Mouse (Mus musculus): ENCODE data around the gene Nt5c3b. TPM values are rescaled to one million over a fixed set of nuclear protein-coding genes. Genes with fewer than 3 reads are reported as not detected.

Gene Nt5c3b
- polyA plus RNA-seq, 2 experiments from 2014 or later, result 118 to 125 TPM

DNA sequence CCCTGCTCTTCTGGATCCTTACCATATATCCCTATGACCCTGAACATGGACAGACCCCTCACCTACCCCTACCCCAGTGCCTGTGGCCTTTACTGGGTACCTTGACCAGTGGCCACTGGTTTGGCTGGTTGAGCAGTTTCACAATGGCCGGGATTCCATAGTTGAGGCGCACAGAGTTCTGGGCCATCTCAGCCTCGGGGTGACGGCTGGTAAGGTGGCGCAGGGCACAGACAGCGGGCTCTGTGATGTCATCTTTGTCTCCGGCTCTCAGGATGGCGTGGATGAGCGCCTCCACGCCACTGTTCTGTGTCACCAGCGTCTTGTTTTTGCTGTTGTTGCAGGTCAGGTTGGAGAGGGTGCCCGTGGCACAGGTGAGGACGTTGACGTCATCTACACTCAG, 63.6 kb downstream of the Nt5c3b start:
- ATAC-seq, result no peak

DNA sequence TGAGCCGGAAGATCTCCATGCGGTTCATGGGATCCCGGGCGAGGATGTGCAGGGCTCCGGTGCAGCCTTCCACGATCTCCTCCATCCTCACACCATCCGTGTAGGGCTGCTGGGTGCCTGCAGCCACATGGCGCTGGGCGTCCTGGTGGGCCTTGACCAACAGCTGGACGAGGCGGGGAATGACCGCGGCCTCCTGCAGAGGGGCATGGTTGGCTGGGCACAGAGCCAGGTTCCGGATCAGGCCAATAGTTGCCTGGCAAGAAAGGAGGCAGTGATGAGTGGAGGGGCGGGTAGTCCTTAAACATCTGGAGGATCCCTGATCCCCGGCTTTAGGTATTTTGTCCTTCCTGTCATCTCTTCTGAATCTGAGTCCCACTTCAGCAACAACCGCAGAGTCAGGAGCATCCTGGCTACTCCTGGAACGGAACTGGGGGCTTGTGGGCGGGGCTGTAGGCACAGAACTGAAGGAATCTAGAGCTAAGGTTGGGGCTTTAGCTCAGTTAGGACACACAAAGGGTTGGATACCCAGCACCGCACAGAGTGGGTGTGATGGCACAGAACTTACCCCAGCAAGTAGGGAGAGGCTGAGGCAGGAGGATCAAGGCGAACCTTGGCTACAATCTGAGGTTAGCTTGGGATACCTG, 64.7 kb downstream of the Nt5c3b start:
- no peak for ATAC-seq

DNA sequence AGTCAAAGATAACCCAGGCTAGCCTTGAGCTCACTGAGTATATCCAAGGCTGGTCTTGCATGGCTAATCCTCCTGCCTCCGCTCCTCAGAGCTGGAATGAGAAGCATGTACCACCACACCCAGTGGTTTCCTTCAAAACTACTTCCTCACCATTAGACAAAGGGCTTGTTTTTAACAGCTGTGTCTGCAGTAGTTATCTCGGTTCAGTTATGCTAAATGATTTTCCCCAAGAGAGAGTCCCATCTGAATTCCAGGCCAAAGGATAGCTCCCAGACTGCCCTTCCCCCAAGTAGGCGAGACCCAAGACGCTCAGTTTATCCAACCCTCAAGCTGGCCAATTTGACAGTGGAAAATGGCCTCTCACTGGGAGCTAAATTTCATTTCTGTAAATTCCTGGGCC, 65.6 kb downstream of the Nt5c3b start:
- no peak for ATAC-seq

DNA sequence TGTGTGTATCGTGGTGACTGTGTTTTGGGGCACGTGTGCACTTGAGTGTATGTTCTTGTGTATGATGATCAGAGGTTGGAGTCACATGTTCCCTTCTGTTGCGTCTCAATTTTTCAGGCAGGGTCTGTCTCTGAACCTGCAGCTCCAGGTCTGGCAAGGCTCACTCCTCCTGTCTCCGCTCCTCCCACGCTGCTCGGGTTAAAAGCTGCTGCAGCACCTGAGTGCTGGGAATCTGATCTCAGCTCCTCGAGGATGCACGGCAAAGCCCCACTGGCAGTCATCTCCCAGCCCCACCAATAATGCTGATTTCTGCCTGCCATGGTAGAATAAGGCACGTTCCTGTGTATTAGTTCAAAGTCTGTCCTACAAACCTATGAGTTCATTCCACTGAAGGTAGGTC, 66.5 kb downstream of the Nt5c3b start:
- no peak for ATAC-seq

Other genes with a start within 250 kb of the Nt5c3b start
- not detected for gene Krt9, start 248.6 kb downstream of the Nt5c3b start, polyA plus RNA-seq (2017; shearing (Covaris generic))
- not detected for gene Krt14, start 234.3 kb downstream of the Nt5c3b start, polyA plus RNA-seq (2017; shearing (Covaris generic))
- not detected for gene Krt16, start 192.9 kb downstream of the Nt5c3b start, polyA plus RNA-seq (2017; shearing (Covaris generic))
- 1 to 10 TPM in 1 of 2 experiments, under 1 TPM in 1; 0.99 to 1.1 TPM for gene Krt17, start 180.8 kb downstream of the Nt5c3b start, polyA plus RNA-seq (2017; shearing (Covaris generic))
- not detected for gene Krt42, start 171.9 kb downstream of the Nt5c3b start, polyA plus RNA-seq (2017; shearing (Covaris generic))
- 1,000 to 10,000 TPM; 1,765 to 2,357 TPM for gene Eif1, start 121.9 kb downstream of the Nt5c3b start, polyA plus RNA-seq (2017; shearing (Covaris generic))
- gene Gast, start 107.4 kb downstream of the Nt5c3b start, polyA plus RNA-seq (2017; shearing (Covaris generic)), result not detected
- under 1 TPM in 1 of 2 experiments, not detected in 1; 0.87 TPM for gene Hap1, start 85.7 kb downstream of the Nt5c3b start, polyA plus RNA-seq (2017; shearing (Covaris generic))
- 1 to 10 TPM in 1 of 2 experiments, under 1 TPM in 1; 0.19 to 1.5 TPM for gene Jup, start 44.0 kb downstream of the Nt5c3b start, polyA plus RNA-seq (2017; shearing (Covaris generic))
- not detected for gene P3h4, start 27.0 kb downstream of the Nt5c3b start, polyA plus RNA-seq (2017; shearing (Covaris generic))
- not detected for gene Fkbp10, start 26.1 kb downstream of the Nt5c3b start, polyA plus RNA-seq (2017; shearing (Covaris generic))
- not detected for gene Klhl10, start 109 bp upstream of the Nt5c3b start, polyA plus RNA-seq (2017; shearing (Covaris generic))
- gene Klhl11, start 30.9 kb upstream of the Nt5c3b start, polyA plus RNA-seq (2017; shearing (Covaris generic)), result 1 to 10 TPM; 1.9 to 2.1 TPM
- 10 to 100 TPM; 57.2 to 76.7 TPM for gene Acly, start 86.2 kb upstream of the Nt5c3b start, polyA plus RNA-seq (2017; shearing (Covaris generic))
- under 1 TPM in 1 of 2 experiments, not detected in 1; 0.15 TPM for gene Ttc25, start 103.8 kb upstream of the Nt5c3b start, polyA plus RNA-seq (2017; shearing (Covaris generic))
- 100 to 1,000 TPM; 181 to 201 TPM for gene Cnp, start 133.1 kb upstream of the Nt5c3b start, polyA plus RNA-seq (2017; shearing (Covaris generic))
- 10 to 100 TPM; 28.2 to 28.8 TPM for gene Nkiras2, start 177.4 kb upstream of the Nt5c3b start, polyA plus RNA-seq (2017; shearing (Covaris generic))
- 100 to 1,000 TPM; 237 to 338 TPM for gene Dnajc7, start 178.4 kb upstream of the Nt5c3b start, polyA plus RNA-seq (2017; shearing (Covaris generic))